Mouse (Mus musculus): ENCODE measurements around the gene Lrmda.
A peak's percentile ranks its signal among the peaks of the same experiment; 100 is the strongest.

Gene Lrmda

DNA sequence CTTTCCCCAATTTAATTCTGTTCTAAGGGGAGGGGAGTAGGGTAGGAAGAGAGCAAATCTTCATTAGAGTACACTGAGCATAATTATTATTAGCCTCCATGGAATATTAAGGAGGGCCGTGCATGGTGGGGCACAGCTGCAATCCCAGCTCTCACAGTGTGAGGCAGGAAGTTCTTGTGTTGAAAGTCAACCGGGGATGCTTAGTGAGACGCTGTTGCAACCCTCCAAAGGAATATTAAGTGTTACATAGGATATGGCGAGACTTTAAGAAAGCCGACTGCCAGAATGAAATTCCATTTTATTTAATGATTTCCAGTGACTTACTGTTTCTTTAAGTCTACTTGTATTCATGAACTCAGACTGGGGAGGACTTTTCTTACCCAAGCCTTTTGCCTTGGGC is 23.9 kb downstream of the Lrmda start:
- no peak for DNase-seq (ENCODE audit: low spot score)

DNA sequence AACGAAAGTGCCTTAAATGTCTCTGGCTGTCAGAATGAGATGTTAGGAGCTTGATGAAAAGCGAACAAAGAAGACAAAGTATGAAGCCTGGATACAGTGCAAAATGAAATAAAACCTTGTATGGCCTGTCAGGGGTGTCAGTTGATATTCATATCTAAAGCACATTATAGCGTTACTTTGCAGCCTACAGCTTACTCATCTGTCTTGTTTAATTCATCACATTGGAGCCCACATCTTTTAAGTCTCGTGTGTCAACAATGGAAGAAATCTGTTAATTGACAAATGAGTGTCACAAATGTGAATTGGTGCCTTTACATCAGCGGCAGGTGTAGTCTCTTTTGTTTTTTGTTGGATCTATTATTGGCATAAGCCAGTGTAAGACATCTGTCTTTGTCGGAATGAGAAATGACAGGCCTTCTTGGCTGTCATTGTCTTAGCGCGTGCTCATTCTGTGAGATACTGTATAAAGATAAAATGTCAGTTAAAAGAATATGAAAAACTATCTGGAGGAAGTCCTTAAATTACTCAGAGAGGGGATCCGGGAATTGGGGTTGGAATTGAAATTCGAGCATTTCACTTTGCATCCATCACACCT is 26.8 kb downstream of the Lrmda start:
- no peak for DNase-seq (ENCODE audit: low spot score)

DNA sequence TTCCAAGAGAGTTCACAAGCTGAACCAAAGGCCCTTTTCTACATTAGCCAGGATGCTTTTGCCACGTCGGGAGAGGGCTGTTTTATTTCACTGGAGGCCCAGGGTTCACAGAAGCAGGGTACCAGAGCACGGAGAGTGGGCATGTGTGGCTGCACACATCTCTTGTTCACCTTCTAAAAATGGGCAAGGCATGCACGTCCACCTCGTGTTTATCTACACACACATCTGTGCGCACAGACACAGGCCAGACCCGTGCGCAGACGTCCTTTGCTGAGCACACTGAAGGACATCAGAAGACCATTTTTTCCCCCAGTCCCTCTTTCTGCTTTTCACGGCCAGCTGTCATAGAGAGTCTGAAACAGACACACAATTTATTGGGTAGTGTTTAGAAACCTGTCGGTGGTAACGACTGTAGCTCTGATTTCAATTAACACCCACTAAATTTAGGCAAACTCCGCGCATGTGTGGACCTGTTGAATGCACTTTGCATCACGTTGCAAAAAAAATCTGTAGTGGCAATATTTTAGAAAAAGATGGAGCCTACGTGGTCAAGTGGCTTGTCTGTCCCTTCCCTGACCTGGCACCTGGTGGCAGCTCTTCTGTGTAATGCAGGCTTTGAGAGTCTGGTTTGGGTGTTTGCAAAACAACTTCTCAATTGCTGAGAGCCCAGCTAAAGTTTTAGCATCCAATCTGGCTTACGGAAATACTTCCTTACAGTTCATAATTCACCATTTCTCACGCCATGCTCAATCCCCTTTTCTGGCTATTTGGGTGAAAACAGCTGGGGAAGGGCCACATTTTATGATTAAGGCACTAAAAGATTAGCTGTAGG is 28.8 kb downstream of the Lrmda start:
- DNase-seq (ENCODE audit: low spot score) = no peak

DNA sequence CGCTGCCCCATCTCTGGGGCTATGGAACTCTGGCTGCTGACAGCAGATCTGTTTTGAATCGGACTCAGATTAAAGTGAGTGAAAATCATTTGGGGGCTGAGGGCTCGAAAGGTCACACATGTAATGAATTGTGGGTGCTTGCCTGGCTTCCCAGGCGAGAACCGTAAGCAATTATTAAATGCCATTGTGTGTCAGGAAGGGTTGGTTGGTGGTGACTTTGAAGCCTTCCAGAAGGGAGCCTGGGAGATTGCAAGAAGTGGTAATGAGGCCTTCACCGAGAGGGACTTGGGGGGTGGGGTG is 29.3 kb downstream of the Lrmda start:
- DNase-seq (ENCODE audit: low spot score) = no peak

DNA sequence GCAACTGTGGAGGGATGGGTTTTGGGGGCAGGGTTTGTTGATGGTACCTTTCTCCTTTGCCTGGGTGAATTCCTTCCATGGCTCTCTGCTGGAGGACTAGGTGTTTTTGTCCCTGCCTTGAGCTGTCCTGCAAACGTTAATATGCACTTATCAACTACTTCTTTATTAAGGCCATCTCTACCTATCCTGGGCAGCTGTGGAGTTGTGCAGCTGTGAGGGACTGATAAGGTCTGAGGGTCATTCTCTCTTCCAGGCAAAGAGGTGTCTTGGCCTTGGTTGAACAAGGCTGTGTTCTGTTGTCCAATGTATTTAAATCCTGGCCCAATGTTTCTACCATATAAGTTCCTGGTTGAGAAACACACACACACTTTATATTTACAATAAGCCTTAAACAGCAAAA is 29.8 kb downstream of the Lrmda start:
- no peak for DNase-seq (ENCODE audit: low spot score)

DNA sequence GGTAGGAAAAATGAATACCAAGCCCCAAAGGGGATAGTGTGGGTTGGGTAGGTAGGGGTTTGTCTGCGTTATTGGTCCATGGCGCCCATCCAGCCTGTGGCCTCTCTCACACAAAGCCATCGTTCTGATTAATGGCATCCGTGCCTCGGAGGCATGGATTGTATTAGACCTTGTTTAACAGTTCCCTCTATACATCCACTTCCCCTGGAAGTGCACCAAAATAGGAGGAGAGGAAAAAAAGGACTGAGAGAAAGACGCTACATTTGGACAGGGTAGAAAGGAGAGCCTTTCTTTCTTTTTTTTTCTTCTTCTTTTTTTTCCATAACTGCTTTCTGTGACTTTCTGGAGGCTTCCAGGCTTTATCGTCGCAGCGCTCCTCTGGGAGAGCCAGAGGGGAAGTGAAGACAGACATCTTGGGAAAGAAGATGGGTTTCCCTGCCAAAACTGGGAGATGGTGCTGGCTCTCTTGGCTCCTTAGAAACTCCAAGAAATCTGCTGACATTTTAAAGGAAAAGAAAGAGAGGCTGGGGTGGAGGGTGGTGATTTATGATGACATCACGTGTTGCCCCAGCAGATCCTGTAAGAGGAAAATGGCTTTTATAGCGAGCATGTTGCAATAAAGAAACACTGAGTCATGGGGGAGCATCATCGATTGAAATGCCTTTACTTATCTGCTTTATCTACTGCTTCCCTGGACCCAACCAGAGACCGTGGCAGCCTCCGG is 32.6 kb downstream of the Lrmda start:
- DNase-seq (ENCODE audit: low spot score) = peak; percentile 27

DNA sequence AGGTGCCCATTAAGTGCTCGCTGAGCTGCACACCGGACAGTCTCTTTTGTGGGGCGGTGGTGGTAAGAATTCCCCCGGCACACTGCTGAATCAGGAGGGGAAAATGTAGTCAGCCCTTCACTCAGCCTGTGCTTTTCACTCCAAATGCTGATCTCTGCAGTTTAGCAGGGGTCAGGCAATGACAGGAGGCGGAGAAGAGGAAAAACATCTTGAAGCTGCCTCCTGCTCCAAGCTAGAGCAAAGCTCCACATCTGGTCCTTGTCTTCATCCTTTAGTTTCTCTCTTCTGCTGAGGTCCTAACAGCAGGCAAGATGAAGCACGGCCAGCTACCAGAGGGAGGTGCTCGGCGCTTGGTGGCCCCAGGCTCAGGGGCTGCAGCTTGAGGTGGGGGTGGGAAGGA is 36.1 kb downstream of the Lrmda start:
- DNase-seq (ENCODE audit: low spot score) = no peak

DNA sequence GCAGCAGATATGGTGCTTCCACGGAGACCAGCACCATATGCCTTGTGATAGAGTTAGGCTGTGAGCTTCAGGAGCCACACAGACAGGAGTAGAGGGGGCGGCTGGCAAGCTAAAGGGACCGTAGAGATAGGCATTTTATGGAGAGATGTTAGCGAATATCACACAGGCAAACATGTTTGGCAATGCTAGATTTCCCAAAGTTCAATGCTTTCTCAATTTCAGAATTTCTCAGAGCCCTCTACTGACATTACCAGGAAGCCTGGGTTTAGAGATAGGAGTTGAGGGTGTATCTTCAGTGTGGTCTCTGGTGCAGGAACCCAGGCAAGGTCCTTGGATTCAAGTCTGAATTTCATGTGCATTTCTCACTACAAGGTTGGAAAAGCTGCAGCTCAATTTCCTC is 36.7 kb downstream of the Lrmda start:
- DNase-seq (ENCODE audit: low spot score) = no peak

DNA sequence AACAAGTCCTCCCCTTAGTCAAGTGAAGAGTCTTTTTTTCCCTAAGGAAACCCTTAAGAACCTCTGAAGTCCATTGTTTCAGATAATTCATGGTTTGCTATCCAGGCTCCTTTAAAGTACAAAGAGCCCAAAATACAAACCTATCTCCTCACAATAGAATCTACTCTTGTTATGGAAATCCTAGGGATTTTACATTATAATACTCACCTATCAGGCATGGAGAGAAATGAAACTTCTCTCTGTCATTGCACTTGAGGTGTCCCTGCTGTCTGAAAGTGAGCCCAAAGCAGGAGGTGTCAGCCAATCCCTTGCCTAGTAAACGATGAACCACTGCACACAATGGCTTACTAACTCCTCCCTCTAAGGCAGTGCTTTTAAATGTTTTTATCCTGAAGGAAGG is 39.2 kb downstream of the Lrmda start:
- DNase-seq (ENCODE audit: low spot score) = no peak

DNA sequence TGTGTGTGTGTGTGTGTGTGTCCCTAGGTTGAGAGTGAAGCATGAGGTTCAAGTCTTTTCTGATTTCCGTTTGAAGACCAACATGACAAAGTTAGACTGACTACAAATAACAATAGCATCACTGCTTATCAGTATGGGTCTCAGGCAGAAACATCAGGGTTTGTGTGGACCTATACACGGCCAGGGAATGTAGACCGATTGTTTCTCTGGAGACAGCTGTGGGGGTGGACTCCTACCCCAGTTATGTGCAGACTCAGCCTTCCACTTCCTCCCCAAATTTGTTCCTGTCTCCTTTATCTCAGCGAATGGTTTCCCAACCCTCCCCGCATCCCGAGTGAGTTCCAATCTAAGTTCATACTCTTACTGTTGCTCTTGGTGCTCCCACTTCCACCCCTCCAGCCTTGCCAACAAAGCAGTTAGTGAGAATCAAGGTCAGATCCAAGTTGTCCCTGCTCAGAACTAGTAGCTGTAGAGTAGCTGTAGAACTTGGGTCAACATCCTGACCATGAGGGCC is 39.9 kb downstream of the Lrmda start:
- DNase-seq (ENCODE audit: low spot score) = no peak

DNA sequence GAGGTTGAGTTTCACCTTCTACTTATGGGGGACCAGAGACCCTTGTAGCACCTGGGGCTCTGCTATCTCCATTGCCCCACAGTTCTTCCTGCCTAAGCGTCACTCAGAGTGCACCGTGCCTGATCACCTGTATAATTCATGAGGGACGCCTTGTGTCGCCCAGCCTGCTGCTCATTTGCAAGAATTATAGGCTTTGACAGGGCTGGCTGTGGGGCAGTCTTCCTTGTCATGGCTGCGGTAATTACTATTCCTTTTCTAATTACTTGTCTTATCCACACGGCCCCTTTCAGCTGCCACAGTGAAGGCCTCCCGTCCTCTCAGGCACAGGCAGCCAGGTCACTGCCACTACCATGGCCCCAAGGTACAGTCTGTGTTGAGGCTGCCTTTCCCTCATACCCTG is 41.3 kb downstream of the Lrmda start:
- no peak for DNase-seq (ENCODE audit: low spot score)

DNA sequence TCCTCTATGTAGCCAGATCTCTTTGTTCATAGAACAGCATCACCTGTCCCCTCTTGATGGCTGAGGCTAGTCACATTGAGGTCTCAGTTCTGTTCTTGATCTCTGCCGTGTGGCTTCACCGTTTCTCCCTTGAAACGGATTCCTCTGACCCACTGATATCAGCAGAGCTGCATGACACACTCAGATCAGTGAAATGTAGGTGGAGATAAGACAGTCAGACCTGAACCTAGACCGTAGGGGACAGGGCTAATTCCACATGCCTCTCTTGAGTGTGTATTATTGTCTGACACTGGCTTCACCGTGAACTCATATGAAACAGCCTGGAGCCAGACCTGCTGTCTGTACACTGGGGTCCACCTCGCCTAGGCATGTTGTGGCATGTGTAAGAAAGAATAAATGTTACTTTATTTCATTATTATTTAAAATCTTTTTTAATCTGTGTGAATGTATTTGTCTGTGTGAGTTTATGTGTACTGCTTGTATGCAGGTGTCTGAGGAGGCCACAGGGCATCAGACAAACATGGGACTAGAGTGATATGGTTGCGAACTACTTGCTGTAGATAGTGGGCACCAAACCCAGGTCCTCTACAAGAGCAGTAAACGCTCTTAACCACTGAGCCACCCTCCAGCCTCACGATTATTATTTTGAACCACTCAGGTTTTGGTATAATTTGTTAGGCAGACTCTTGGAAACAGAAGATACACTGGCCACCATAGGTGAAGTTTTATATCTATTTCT is 42.8 kb downstream of the Lrmda start:
- no peak for DNase-seq (ENCODE audit: low spot score)

DNA sequence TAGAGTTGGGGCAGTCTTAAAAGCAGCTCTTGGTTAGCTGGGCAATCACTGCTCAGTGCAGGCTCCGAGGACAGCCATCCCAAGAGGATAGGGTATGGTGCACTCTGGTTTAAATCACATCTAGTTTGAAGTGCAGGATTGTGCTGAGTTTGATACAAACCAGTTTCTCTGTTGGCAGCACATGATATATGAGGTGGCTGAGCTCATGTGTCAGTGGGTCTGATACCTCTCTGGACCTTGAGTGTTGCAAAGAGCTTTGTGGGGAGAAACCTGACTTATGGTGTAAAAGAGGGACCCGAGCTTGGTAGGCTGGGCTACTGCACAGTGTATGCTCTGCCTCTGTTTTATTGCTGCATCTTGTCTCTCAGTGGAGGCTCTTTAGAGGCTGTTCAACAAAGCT is 49.7 kb downstream of the Lrmda start:
- DNase-seq (ENCODE audit: low spot score) = no peak

DNA sequence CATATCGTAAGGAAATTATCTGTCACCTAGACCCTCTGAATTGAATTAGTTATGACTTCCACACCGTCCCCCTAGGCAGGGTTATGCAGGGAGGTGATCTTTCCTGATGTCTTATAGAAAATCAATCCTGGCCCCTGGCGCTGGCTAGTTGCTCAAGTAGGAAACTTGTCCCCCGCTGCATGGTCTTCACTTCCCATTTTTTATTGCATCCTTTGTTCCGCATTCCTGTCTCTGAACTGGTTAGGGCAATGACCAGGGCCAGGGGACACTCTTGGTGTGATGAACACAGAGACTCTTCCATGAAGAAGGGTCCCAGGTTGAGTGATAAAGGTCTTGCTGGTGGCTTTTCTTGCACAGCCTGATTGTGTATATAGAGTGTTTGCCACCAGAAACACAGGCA is 53.9 kb downstream of the Lrmda start:
- no peak for DNase-seq (ENCODE audit: low spot score)

DNA sequence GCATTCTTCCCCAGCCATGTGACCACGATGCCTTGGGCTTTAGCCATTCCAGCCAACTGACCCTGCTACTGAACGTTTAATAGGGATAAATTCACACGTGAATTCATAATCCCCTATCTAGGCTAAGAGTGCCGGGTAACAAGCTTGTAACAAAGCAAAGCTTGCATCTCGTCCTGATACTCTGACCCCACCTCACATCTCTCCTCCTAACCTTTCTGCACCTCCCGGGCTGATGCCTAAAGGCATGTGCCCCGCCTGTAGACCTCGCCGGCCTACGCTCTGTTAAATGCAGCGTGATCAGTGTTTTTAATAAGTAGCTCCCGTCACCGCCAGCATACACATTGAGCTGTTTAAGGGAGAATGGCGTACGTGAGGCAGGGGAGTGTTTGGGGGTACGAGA is 54.7 kb downstream of the Lrmda start:
- no peak for DNase-seq (ENCODE audit: low spot score)

DNA sequence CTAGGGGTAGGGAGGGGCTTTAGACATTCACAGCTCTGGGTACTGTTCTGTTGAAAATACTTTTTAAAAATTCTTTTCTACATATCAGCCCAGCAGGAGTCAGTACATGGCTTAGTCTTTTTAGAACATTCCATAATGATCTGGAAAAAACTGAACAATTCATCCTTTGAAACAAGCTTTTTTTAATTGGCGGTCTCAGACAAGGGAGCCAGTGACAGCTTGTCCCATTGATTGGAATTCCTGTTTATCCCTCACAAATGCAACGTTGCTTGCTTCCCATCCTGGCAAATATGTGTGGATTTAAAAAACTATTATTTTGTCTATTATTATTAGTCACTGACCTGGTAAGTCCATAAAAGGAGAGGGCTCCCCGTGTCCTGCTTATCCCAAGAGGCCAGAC is 64.4 kb downstream of the Lrmda start:
- no peak for DNase-seq (ENCODE audit: low spot score)

DNA sequence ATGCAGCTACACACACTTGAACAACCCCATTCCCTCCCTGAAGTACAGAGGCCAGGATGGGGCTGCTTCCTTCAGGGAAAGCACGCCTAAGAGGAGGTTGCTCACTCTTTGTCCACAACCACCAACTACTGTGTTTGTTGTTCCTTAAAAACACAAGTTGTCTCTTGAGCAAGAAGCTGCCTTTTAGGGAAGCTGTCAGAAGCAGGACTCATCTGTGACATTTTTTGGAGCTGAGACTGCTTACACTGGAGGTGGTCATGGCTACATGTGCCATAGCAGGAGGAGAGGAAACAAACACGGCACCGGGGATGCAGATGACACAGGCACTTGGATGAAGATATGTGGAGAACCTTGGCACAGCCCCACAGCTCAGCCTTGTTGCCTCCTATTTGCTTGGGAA is 65.9 kb downstream of the Lrmda start:
- no peak for DNase-seq (ENCODE audit: low spot score)

DNA sequence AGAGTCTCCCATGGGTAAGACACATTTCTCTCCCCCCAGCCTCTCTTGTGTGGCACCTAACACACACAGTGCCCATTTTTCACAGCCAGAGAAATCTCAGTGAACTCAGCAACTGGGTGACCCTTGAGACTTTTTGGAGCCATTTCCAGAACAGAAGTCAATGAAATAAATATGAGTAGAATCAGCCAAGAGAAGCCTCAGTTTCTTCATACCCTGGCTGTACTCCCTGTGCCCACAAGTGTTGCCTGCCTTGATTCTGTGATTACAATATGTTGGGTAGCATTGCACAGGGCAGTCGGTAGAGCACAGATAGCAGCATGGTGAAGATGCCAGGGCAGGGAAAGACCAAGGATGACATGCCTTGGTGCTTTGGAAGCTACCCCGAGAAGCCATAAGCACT is 69.1 kb downstream of the Lrmda start:
- DNase-seq (ENCODE audit: low spot score) = no peak

DNA sequence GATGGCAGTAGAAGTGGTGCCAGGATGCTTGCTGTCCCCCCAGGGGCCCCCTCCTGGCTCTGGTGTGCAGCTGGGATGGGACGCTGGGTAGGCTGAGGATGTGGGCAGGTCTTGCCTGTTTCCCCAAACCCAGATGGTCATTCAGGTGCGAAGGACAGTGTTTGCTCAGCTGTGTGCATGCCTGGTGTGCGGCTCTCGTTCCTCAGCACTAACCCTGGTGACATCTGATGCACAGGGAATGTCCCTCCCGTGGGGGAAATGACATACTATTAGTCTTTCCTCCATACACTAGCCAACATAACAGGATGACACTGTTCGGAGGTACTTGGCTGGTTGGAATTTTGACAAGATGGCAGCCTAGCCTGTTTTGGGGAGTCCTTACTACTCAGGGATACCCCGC is 69.8 kb downstream of the Lrmda start:
- no peak for DNase-seq (ENCODE audit: low spot score)

DNA sequence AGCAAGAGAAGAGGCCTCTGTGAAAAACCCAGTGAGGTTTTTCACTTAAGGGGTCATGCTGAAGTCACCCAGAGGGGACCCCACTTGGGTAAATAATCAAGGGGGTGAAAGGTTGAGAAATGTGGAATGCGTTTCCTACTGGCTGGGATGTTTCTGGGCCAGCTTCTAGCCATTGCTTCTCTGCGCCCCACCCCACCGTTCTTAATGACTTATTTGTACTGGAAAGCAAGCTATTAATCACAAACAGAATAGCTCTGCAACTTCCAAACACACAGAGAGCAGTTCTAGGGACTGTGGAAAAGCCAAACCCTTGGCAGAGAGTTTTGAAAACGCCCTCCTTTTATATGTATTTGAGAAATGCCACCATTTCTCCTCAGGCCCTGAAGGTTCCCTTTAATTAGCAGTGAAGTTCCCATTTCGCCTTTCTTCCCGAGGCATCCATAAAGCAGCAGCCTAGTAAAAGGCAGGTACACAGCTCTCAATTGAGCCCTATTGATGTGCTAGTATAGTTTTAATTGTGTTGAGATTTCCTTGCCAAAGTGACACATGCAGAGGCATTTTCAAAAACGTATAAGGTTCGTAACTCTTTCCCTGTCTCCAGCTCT is 70.5 kb downstream of the Lrmda start:
- no peak for DNase-seq (ENCODE audit: low spot score)

DNA sequence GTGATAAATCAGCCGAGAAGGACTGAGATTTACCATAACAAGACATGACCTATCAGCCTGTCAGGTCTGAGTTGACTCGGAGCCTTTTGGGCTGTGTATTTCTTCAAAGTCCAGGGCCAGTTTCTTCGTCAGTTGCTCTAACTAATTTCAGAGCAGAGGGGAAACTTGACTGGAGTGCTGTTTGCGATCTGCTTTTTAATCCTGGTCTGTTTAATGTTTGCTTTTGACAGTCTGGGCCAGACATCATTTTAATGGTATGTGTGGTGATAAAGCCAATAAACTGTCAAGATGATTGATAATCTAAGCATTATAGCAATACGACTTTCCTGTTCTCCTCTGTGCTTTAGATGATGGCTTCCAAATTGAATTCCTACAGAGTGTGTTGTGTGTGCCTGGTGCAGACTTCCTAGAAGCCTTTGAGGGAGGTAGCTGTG is 71.3 kb downstream of the Lrmda start:
- no peak for DNase-seq (ENCODE audit: low spot score)

DNA sequence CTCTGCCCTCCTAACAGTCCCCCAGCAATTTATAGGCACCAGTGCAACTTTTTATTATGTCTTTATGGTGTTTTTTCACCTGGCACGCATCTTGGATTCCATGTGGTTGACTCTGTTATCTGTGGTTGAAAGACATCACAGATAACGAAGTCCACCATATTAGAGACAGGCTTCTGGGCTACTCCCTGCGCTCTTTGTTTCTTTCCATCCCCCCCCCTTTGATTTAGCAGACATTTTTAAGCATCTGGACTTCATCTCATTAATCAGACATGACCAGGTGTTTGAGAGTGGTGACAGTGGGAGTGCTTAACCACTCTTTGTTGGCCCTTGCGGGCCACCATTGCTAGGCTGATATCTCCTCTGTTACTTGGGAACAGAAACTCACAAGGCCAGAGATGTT is 71.8 kb downstream of the Lrmda start:
- DNase-seq (ENCODE audit: low spot score) = no peak

Measured in ovary, postnatal 14 days (tissue).